Mouse (Mus musculus) ES-CJ7 (cell line): Measurements from ENCODE around the gene Fbxo11.
A peak's percentile ranks its signal among the peaks of the same experiment; 100 is the strongest.

Source experiments
- DNase-seq: peaks from one replicate; pipeline ENCODE4 v3.0.0; 2011; ENCODE audit warnings: low read depth, low spot score

Fbxo11 gene

GRCm38 (mm10) chr17:88065031-88065800 lies at the start of gene Fbxo11:
Gene Fbxo11 (minus strand): TSS chr17:88065291.
- DNase-seq = no peak

- no peak for DNase-seq
Measured at GRCm38 (mm10) chr17:88113883-88114229, 48.8 kb upstream of the Fbxo11 start.

GRCm38 (mm10) chr17:88113015-88113882 lies 48.2 kb upstream of the Fbxo11 start:
- no peak for DNase-seq

- DNase-seq = peak; percentile 42
Measured at GRCm38 (mm10) chr17:88111865-88112645, 47.0 kb upstream of the Fbxo11 start.

- DNase-seq = no peak
Measured at GRCm38 (mm10) chr17:88111081-88111796, 46.1 kb upstream of the Fbxo11 start.

- DNase-seq = peak; percentile 39
Measured at GRCm38 (mm10) chr17:88107708-88108107, 42.6 kb upstream of the Fbxo11 start.

- no peak for DNase-seq
Measured at GRCm38 (mm10) chr17:88106365-88106764, 41.3 kb upstream of the Fbxo11 start.

GRCm38 (mm10) chr17:88102597-88102996 lies 37.5 kb upstream of the Fbxo11 start:
- no peak for DNase-seq

GRCm38 (mm10) chr17:88098181-88098852 lies 33.2 kb upstream of the Fbxo11 start:
- no peak for DNase-seq

GRCm38 (mm10) chr17:88097543-88097942 lies 32.5 kb upstream of the Fbxo11 start:
- no peak for DNase-seq

GRCm38 (mm10) chr17:88096809-88097399 lies 31.8 kb upstream of the Fbxo11 start:
- no peak for DNase-seq

- no peak for DNase-seq
Measured at GRCm38 (mm10) chr17:88095517-88096198, 30.6 kb upstream of the Fbxo11 start.

GRCm38 (mm10) chr17:88094327-88094726 lies 29.2 kb upstream of the Fbxo11 start:
- no peak for DNase-seq

- DNase-seq = no peak
Measured at GRCm38 (mm10) chr17:88093798-88094197, 28.7 kb upstream of the Fbxo11 start.

- DNase-seq = peak; percentile 56
Measured at GRCm38 (mm10) chr17:88085976-88086375, 20.9 kb upstream of the Fbxo11 start.

- no peak for DNase-seq
Measured at GRCm38 (mm10) chr17:88081446-88081845, 16.4 kb upstream of the Fbxo11 start.

- DNase-seq = peak; percentile 85
Measured at GRCm38 (mm10) chr17:88079771-88080170, 14.7 kb upstream of the Fbxo11 start.

GRCm38 (mm10) chr17:88072047-88072446 lies 7.0 kb upstream of the Fbxo11 start:
- no peak for DNase-seq

GRCm38 (mm10) chr17:88068024-88068719 lies 3.1 kb upstream of the Fbxo11 start:
- DNase-seq = no peak
